Mouse (Mus musculus) heart, embryonic 16.5 days (tissue): ENCODE measurements around the gene Gm9736. TPM values are rescaled to one million over a fixed set of nuclear protein-coding genes. Genes with fewer than 3 reads are reported as not detected.
"Not testable (repeated sequence)": the region's sequence is repeated elsewhere in the genome, so short reads cannot be mapped to it uniquely, and the experiment has no call there.

Experiments used
- ATAC-seq: fragments of 200-750 bp; cut with Nextera tagmentation; replicated peaks from 2 replicates; pipeline ENCODE4 v1.8.0; 2017; ENCODE audit warnings: moderate number of reproducible peaks; ENCODE audit not compliant: insufficient read depth, low FRiP score; ENCODE audit errors: extremely low read depth
- H3K27ac ChIP-seq: fragments of 300-500 bp; sonication (generic); 2 replicates; pipeline ENCODE4 v1.5.1; 2014; ENCODE audit warnings: mild to moderate bottlenecking, low read length, control low read depth, moderate library complexity
- H3K27me3 ChIP-seq: fragments of 300-500 bp; sonication (generic); 2 replicates; pipeline ENCODE4 v1.6.1; 2014; ENCODE audit warnings: low read length, mixed read lengths; ENCODE audit not compliant: control insufficient read depth, insufficient read depth
- H3K36me3 ChIP-seq: fragments of 300-500 bp; sonication (generic); 2 replicates; pipeline ENCODE4 v1.6.1; 2014; ENCODE audit not compliant: control insufficient read depth, insufficient read depth
- H3K4me1 ChIP-seq: fragments of 300-500 bp; sonication (generic); 2 replicates; pipeline ENCODE4 v1.6.1; 2014; ENCODE audit warnings: low read length, mixed read lengths; ENCODE audit not compliant: control insufficient read depth, insufficient read depth
- H3K4me2 ChIP-seq: fragments of 300-500 bp; sonication (generic); 2 replicates; pipeline ENCODE4 v1.6.1; 2014; ENCODE audit warnings: low read depth, mild to moderate bottlenecking, control low read depth, low read length
- H3K4me3 ChIP-seq: fragments of 300-500 bp; sonication (generic); 2 replicates; pipeline ENCODE4 v1.5.1; 2014; ENCODE audit warnings: mild to moderate bottlenecking, control low read depth, low read length
- H3K9ac ChIP-seq: fragments of 300-500 bp; sonication (generic); 2 replicates; pipeline ENCODE4 v1.6.1; 2014; ENCODE audit warnings: low read length, control low read depth
- H3K9me3 ChIP-seq: fragments of 300-500 bp; sonication (generic); replicated peaks from 2 replicates; pipeline ENCODE4 v1.6.1; 2016; ENCODE audit warnings: low read length; ENCODE audit not compliant: control insufficient read depth
- WGBS: fragments of 180-500 bp; shearing (Covaris S2); extraction: QIAGEN DNeasy Blood & Tissue Kit; methylation state at CpG from one replicate; pipeline ENCODE4 v1.1.7; 2014; 5-methylcytosine and 5-hydroxymethylcytosine counted together
- polyA plus RNA-seq: library from polyadenylated mRNA; unstranded; fragments of >200 nt; fragmentation: Nextera tagmentation; extraction: Ambion mirVana; gene quantifications from 2 replicates; pipeline ENCODE4 v1.2.1, GENCODE M21; 2015

The Gm9736 gene
- not detected in 2 replicates for polyA plus RNA-seq

DNA sequence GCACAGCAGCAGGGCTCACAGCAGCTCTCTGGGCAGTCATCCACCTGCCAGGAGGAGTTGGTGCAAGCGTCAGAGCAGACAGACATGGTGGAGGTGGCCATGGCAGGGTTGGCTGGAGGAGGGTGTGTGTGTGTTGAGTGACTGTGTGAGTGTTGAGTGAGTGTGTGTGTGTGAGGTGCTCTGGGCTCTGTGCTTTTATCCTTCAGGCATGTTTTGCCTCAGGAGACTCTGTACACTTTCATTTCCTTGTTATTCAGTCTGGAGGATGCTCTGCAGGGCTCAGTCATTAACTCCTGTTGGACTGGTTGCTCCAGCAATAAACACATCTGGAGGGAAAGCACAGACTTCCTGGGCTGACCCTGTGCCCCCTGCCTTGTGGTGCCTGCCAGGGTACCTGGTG, at the start of gene Gm9736:
TSS of gene Gm9736 (minus strand) at position 101 of the 400 bp plus-strand sequence.
- H3K27ac ChIP-seq, H3K4me1 ChIP-seq, H3K9me3 ChIP-seq, ATAC-seq, H3K4me3 ChIP-seq, H3K27me3 ChIP-seq, H3K36me3 ChIP-seq, H3K4me2 ChIP-seq, H3K9ac ChIP-seq: not testable (repeated sequence)
- 70% methylated on average over 1 of the region's 1 CpGs for WGBS

DNA sequence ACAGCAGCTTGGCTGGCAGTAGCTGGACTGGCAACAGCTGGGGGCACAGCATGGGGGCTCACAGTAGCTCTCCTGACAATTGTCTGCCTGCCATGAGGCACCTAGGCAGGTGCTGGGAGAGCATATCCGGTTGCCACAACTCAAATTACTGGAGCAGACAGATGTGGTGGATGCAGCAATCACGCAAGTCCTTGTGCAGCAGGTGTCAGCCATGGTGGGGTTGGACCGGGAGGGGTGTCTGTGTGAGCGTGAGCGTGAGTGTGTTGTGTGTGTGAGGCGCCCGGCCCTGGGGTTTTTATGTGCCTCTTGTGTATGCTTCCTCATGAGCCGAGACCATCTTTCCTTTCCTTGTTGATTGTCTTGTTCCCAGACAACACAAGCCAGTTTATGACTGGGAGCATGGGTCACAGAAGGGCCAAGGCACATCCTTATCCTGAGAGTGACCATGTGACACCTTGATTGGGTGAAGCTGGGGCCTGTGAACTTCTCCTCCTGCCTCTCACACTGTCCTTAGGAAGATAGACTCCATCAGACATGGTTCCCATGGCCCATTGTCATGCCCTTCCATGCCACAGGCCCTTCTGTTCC, 47.9 kb upstream of the Gm9736 start, which contains the start of gene Gm19668:
TSS of gene Gm19668 (minus strand) at position 213 of the 588 bp plus-strand sequence.
- no peak for ATAC-seq
- H3K27me3 ChIP-seq, result no peaks in the 10 kb centered on the region
- 65% methylated on average over 8 of the region's 8 CpGs for WGBS
- no peaks in the 10 kb centered on the region for H3K36me3 ChIP-seq
- peak within 1 kb of the TSS; percentile 17 for H3K27ac ChIP-seq
- no peak within 1 kb of the TSS for H3K9ac ChIP-seq
- H3K9me3 ChIP-seq, result no peaks in the 10 kb centered on the region
- peaks cover 6% of the 10 kb centered on the region for H3K4me1 ChIP-seq
- H3K4me2 ChIP-seq, result no peak within 1 kb of the TSS
- no peak within 1 kb of the TSS for H3K4me3 ChIP-seq

GRCm38 (mm10) chr10:77798164-77798920, 47.2 kb upstream of the Gm9736 start:
- not testable (repeated sequence) for H3K4me1 ChIP-seq, H3K4me3 ChIP-seq, ATAC-seq, H3K9me3 ChIP-seq, H3K9ac ChIP-seq, H3K36me3 ChIP-seq, H3K27me3 ChIP-seq, H3K4me2 ChIP-seq
- peak overlapping the region; percentile 17 for H3K27ac ChIP-seq
- WGBS, result 30% methylated on average over 3 of the region's 3 CpGs

DNA sequence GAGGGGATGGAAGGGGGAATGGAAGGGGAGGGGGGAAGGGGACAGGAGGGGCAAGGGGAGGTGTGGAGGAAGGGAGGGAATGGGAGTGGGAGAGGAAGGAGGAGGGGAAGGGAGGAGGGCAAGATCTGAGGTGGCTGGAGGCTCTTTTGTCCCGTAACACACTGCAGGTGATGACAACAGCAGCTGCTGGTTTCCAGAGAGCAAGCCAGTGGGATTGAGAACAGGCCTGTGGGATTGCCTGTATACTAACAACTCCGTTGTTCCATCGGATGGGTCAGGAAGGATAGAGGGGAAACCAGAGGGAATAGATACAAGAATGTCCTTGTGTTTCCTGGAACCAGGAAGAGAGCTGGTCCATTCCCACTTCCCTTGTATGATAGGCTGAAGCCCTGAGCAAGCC, 46.5 kb upstream of the Gm9736 start:
- Histone ChIP-seq H3K4me3 (no peak overlapping the region), H3K27me3 (no peaks in the 10 kb centered on the region), H3K27ac (peak overlapping the region; percentile 17), H3K36me3 (no peaks in the 10 kb centered on the region), H3K9me3 (no peaks in the 10 kb centered on the region), H3K4me1 (peaks cover 6% of the 10 kb centered on the region), H3K9ac (no peak overlapping the region), H3K4me2 (no peak overlapping the region)
- ATAC-seq, result peak; percentile 56; the same call in 1 of the 2 replicates
- WGBS, result 6% methylated on average over 3 of the region's 3 CpGs

DNA sequence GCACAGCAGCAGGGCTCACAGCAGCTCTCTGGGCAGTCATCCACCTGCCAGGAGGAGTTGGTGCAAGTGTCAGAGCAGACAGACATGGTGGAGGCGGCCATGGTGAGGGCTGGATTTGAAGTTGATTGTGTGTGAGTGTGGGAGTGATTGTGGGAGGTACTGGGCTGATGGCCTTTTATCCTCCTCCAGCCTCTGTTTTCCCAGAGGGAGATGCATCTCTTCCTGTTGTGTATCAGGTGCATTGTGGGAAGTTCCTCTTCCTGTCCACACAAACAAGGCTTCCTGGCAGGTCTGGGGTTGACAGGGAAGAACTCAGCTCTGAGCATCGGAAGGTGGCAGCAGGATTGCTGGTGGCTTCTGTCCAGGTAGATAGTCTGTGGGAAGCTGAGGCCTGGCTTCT, 43.8 kb upstream of the Gm9736 start, which contains the start of gene Gm9639:
TSS of gene Gm9639 (minus strand) at position 101 of the 400 bp plus-strand sequence.
- H3K9me3 ChIP-seq, result no peaks in the 10 kb centered on the region
- no peaks in the 10 kb centered on the region for H3K27me3 ChIP-seq
- 51% methylated on average over 2 of the region's 2 CpGs for WGBS
- peaks cover 6% of the 10 kb centered on the region for H3K4me1 ChIP-seq
- H3K4me3 ChIP-seq, result no peak within 1 kb of the TSS
- no peaks in the 10 kb centered on the region for H3K36me3 ChIP-seq
- H3K27ac ChIP-seq, result no peak within 1 kb of the TSS
- H3K4me2 ChIP-seq, result no peak within 1 kb of the TSS
- no peak for ATAC-seq
- H3K9ac ChIP-seq, result no peak within 1 kb of the TSS

- H3K27me3 ChIP-seq, result no peaks in the 10 kb centered on the region
- no peak overlapping the region for H3K27ac ChIP-seq
- ATAC-seq, result no peak
- H3K4me2 ChIP-seq, result no peak overlapping the region
- no peak overlapping the region for H3K9ac ChIP-seq
- WGBS, result 81% methylated on average over 2 of the region's 2 CpGs
- H3K4me1 ChIP-seq, result no peaks in the 10 kb centered on the region
- H3K4me3 ChIP-seq, result no peak overlapping the region
- H3K9me3 ChIP-seq, result no peaks in the 10 kb centered on the region
- H3K36me3 ChIP-seq, result no peaks in the 10 kb centered on the region
These were observed 37.5 kb upstream of the Gm9736 start for GRCm38 (mm10) chr10:77788621-77789020.

DNA sequence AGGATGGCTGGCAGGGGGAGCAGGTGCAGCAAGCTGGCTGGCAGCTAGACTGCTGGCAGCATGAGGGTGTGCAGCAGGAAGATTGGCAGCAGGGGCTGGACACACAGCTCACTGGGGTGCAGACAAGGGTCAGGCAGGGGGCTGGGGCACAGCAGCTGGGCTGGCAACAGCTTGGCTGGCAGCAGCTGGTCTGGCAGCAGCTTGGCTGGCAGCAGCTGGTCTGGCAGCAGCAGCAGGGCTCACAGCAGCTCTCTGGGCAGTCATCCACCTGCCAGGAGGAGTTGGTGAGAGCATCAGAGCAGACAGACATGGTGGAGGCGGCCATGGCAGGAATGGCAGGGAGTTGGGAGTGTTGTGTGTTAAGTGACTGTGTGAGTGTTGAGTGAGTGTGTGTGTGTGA, 36.7 kb upstream of the Gm9736 start, which contains the start of gene Gm7137:
TSS of gene Gm7137 (minus strand) at position 325 of the 400 bp plus-strand sequence.
- no CpG with 5 or more reads among the region's 1 CpGs for WGBS
- not testable (repeated sequence) for H3K4me1 ChIP-seq

GRCm38 (mm10) chr10:77783396-77783795, 32.2 kb upstream of the Gm9736 start:
- H3K9ac ChIP-seq, result not testable (repeated sequence)
- 45% methylated on average over 1 of the region's 3 CpGs for WGBS
- peak; percentile 73 for ATAC-seq

More for the DNA sequence above, 36.7 kb upstream of the Gm9736 start, which contains the start of gene Gm7137:
- not testable (repeated sequence) for H3K4me2 ChIP-seq, H3K27ac ChIP-seq, H3K9ac ChIP-seq, H3K4me3 ChIP-seq, H3K36me3 ChIP-seq, ATAC-seq, H3K27me3 ChIP-seq, H3K9me3 ChIP-seq

DNA sequence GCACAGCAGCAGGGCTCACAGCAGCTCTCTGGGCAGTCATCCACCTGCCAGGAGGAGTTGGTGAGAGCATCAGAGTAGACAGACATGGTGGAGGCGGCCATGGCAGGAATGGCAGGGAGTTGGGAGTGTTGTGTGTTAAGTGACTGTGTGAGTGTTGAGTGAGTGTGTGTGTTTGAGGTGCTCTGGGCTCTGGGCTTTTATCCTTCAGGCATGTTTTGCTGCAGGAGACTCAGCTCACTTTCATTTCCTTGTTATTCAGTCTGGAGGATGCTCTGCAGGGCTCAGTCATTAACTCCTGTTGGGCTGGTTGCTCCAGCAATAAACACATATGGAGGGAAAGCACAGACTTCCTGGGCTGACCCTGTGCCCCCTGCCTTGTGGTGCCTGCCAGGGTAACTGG, 31.3 kb upstream of the Gm9736 start, which contains the start of gene Gm3250:
TSS of gene Gm3250 (minus strand) at position 101 of the 400 bp plus-strand sequence.
- not testable (repeated sequence) for H3K27ac ChIP-seq, H3K4me2 ChIP-seq, H3K4me3 ChIP-seq, H3K27me3 ChIP-seq, H3K36me3 ChIP-seq, H3K9ac ChIP-seq, ATAC-seq, H3K4me1 ChIP-seq, H3K9me3 ChIP-seq
- 50% methylated on average over 1 of the region's 1 CpGs for WGBS

More at GRCm38 (mm10) chr10:77783396-77783795, 32.2 kb upstream of the Gm9736 start:
- H3K27ac ChIP-seq, H3K9me3 ChIP-seq, H3K4me3 ChIP-seq, H3K27me3 ChIP-seq, H3K4me1 ChIP-seq, H3K4me2 ChIP-seq, H3K36me3 ChIP-seq: not testable (repeated sequence)
